Mouse (Mus musculus): ENCODE data around the gene Hesx1.

DNA sequence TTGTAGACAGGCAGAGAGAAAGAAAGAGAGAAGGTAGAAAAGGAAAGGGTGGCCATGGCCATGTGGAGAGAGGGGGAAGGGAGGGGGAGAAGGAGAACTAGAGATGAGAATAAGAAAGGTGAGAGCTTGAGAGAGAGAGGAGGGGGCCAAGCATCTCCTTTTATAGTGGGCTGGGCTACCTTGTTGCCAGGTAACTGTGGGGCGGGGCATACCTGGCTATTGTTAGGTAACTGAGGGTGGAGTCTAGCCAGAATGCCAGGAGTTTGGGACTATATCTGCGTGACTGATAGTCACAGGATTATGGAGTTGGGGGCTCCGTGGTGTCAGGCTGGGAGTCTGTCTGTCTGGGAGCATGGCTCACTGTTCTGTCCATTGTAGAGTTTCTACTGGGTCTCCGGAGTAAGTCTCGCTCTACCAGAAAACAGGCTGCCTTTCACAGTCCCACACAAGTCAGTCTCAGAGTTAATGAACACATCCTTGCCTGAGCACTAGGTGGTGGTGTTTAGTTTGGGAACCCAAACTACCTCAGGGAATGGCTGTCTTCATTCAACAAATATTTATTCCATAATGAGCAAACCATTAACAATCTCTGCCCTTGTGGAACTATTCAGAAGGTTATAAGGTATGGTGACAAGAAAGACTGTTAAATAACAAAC, 12.6 kb upstream of the Hesx1 start:
- TF ChIP-seq CTCF (IDR thresholded peaks at IDR 0.05; ENCODE audit: control insufficient read depth, insufficient read depth, insufficient read length) (no peak), MYOD1 (IDR thresholded peaks at IDR 0.05; ENCODE audit: control insufficient read depth, insufficient read length, low read depth) (no peak), FOSL1 (IDR thresholded peaks at IDR 0.05; ENCODE audit: insufficient read depth, low read length, poor library complexity, severe bottlenecking) (no peak), MAX (IDR thresholded peaks at IDR 0.05) (no peak)
